Mouse (Mus musculus) heart, adult 2 months (tissue): ENCODE data around the gene Btbd9.

ENCODE experiments used
- CTCF ChIP-seq: fragments of 200-600 bp; IDR thresholded peaks from 2 replicates; pipeline ENCODE4 v1.8.1; 2022; ENCODE audit warnings: antibody characterized with exemption, mild to moderate bottlenecking, moderate library complexity
- EP300 ChIP-seq: fragments of 200-500 bp; IDR thresholded peaks from 2 replicates; pipeline ENCODE4 v1.6.1; 2011; ENCODE audit warnings: low read depth, low read length, control low read depth; ENCODE audit not compliant: insufficient read depth
- POLR2A ChIP-seq: fragments of 200-500 bp; IDR thresholded peaks from 2 replicates; pipeline ENCODE4 v1.6.1; 2011; ENCODE audit warnings: mild to moderate bottlenecking, low read depth, low read length, control low read depth; ENCODE audit not compliant: insufficient read depth

GRCm38 (mm10) chr17:30348031-30348430, 228.3 kb downstream of the Btbd9 start:
- no peak for TF ChIP-seq POLR2A
- no peak for TF ChIP-seq CTCF
- TF ChIP-seq EP300, result no peak
